Mouse (Mus musculus) retina, postnatal 7 days (tissue): ENCODE results near the gene Nol4l.
"Not testable (repeated sequence)": the region's sequence is repeated elsewhere in the genome, so short reads cannot be mapped to it uniquely, and the experiment has no call there.

Experiments used
- DNase-seq: peaks from one replicate; pipeline ENCODE4 v3.0.0-alpha.2; 2012; ENCODE audit warnings: low read depth, low spot score

The Nol4l gene

GRCm38 (mm10) chr2:153512416-153513323 is 17.1 kb downstream of the Nol4l start:
- no peak for DNase-seq

- no peak for DNase-seq
These were observed 18.2 kb downstream of the Nol4l start for GRCm38 (mm10) chr2:153511562-153511961.

- DNase-seq: no peak
These were observed 19.6 kb downstream of the Nol4l start for GRCm38 (mm10) chr2:153510136-153510535.

- no peak for DNase-seq
These were observed 20.4 kb downstream of the Nol4l start for GRCm38 (mm10) chr2:153509211-153510029.

- DNase-seq: no peak
These were observed 21.4 kb downstream of the Nol4l start for GRCm38 (mm10) chr2:153508405-153508804.

- no peak for DNase-seq
These were observed 21.8 kb downstream of the Nol4l start for GRCm38 (mm10) chr2:153507969-153508368.

GRCm38 (mm10) chr2:153506385-153506784 is 23.4 kb downstream of the Nol4l start:
- DNase-seq: no peak

- DNase-seq: no peak
These were observed 30.6 kb downstream of the Nol4l start for GRCm38 (mm10) chr2:153499154-153499553.

GRCm38 (mm10) chr2:153496898-153497297 is 32.9 kb downstream of the Nol4l start:
- DNase-seq: no peak

GRCm38 (mm10) chr2:153496301-153496700 is 33.5 kb downstream of the Nol4l start:
- no peak for DNase-seq

GRCm38 (mm10) chr2:153495818-153496217 is 34.0 kb downstream of the Nol4l start:
- DNase-seq: no peak

GRCm38 (mm10) chr2:153495391-153495790 is 34.4 kb downstream of the Nol4l start:
- DNase-seq: not testable (repeated sequence)

- DNase-seq: no peak
These were observed 35.4 kb downstream of the Nol4l start for GRCm38 (mm10) chr2:153494293-153494811.

GRCm38 (mm10) chr2:153493781-153494292 is 35.9 kb downstream of the Nol4l start:
- no peak for DNase-seq

- no peak for DNase-seq
These were observed 36.4 kb downstream of the Nol4l start for GRCm38 (mm10) chr2:153493393-153493731.

GRCm38 (mm10) chr2:153492573-153493392 is 37.0 kb downstream of the Nol4l start, which contains the start of gene 4930404H24Rik:
Gene 4930404H24Rik (plus strand): TSS chr2:153492790.
- peak; percentile 83 for DNase-seq

GRCm38 (mm10) chr2:153492179-153492517 is 37.6 kb downstream of the Nol4l start:
- DNase-seq: no peak

- no peak for DNase-seq
These were observed 38.1 kb downstream of the Nol4l start for GRCm38 (mm10) chr2:153491512-153492178.

GRCm38 (mm10) chr2:153490940-153491339 is 38.8 kb downstream of the Nol4l start:
- no peak for DNase-seq

GRCm38 (mm10) chr2:153490116-153490515 is 39.7 kb downstream of the Nol4l start:
- DNase-seq: no peak

- DNase-seq: no peak
These were observed 45.7 kb downstream of the Nol4l start for GRCm38 (mm10) chr2:153484071-153484470.
